Mouse (Mus musculus) ovary, postnatal 36 days (tissue): Measurements from ENCODE around the gene Dlgap1.

ENCODE experiments used
- DNase-seq: peaks from one replicate; pipeline ENCODE4 v3.0.0; 2022; ENCODE audit warnings: low spot score, mixed read lengths

Gene Dlgap1

GRCm38 (mm10) chr17:70626396-70626795, 657.5 kb downstream of the Dlgap1 start:
- DNase-seq, result no peak

DNA sequence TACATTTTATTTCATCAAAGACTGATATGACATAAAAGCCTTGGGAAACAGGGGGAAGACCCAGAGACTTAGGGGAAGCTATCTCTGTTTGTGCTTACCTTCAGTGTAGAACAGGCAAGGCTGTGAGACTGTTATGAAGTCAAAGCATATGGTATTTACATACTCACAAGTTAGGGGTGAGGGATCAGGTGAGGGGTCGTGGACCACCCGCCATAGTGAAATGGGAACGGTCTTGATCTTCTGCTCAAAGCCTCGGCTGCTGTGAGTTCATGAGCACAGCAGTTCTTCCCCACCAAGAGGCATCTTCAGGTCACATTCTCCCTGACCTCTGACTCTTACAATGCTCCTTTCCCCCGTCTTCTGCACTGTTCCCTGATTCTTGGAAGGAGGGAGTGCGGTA, 658.1 kb downstream of the Dlgap1 start:
- DNase-seq, result no peak

- no peak for DNase-seq
These were observed 660.9 kb downstream of the Dlgap1 start for GRCm38 (mm10) chr17:70629653-70630378.

- DNase-seq, result peak; percentile 72
These were observed 664.5 kb downstream of the Dlgap1 start for GRCm38 (mm10) chr17:70633181-70633944.

DNA sequence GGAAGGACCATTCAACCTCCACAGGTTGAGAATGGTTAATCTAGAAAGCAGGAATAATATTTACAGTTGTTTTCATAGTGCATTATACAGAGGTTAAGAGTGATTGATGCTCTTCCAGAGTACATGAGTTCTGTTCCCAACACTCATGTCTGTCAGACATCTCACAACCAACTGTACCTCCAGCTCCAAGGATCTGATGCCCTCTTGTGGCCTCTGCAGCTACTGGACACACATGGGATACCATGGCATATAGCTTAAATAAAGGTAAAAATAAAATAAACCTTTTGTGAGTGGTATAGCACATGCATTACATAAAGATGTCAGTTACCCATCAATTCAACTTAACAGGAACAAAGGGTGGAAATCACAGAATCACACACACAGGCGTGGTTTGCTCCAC, 674.3 kb downstream of the Dlgap1 start:
- DNase-seq, result no peak

- DNase-seq, result peak; percentile 26
These were observed 677.8 kb downstream of the Dlgap1 start for GRCm38 (mm10) chr17:70646641-70647040.

- no peak for DNase-seq
These were observed 692.5 kb downstream of the Dlgap1 start for GRCm38 (mm10) chr17:70661382-70661781.

DNA sequence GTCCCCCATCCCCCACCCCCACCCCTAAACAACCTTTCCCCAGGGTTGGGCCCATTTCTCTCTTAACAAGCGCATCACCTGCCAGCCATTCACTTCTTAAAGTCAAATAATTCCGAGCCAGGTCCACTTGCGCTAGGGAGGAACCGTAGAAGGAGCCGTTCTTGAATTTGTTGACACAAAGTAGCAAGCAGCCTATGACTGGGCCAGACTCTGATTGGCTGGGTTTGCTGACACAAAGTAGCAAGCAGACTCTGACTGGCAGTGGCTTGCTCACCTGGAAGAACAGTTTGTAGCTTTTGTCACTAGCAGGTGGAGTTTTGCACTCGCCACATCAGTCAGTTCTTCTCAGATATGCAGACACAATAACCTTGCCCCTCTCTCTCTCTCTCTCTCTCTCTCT, 695.1 kb downstream of the Dlgap1 start:
- no peak for DNase-seq

DNA sequence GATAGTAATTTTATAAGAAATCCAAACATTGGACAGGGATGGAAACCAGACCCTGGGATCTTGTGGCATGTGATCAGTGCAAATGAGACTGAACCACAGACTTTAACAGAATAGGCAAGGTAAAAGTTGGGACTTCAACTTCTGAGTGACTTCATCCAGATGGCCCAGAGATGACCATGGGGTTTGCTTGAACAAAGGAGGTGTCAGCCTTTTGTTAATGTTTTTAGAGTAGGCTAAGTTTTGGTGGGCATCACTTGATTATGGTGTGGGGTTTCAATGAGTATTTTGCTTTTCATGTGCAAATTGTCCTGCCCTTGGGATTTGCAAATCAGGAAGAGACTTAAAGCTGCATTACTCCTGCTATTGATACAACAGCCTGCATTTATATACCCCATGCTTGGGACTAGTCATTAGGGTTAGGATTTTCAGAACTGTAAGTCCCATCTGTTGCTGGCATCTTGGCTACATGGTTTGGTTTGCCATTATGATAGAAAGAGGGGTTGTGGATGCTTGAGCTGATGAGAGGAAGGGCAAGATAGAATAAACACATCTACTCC, 695.7 kb downstream of the Dlgap1 start:
- DNase-seq, result no peak

DNA sequence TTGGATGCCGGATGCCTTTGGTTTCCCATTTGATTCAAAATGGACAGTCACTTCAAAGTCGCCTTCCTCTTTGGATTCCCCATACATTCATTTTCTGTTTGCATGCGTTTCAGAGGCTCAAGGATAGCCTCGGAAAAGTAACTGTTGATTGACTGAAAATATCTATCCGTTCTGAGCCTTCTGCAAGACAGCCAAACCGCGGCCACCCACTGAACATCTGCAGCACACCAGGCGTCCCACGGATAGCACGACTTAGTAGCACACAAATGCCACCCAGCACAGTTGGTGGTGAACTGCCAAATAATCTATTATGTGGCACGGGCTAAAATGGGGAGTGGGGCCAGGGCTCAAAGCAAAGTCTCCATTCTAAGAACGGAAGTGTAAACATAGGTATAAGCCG, 705.1 kb downstream of the Dlgap1 start:
- no peak for DNase-seq

DNA sequence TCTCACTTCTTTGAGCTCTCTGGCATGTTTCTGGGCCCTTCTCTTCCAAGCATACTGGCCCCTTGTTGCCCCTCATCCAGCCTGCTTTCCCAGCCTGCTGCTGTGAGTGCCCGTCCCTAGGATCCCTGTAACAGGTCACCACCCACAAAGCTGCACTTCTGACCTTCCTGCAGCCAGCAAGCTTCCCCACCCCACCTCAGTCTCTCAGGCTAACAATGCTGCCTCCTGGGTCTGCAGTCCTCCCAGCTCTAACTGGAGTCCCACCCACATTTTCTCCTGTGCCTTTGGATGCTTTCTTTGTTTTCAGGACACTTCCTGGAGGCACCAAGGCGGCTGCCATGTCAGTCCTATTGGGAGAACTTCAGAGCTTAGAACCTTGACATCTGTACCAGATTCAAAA, 707.6 kb downstream of the Dlgap1 start:
- no peak for DNase-seq

DNA sequence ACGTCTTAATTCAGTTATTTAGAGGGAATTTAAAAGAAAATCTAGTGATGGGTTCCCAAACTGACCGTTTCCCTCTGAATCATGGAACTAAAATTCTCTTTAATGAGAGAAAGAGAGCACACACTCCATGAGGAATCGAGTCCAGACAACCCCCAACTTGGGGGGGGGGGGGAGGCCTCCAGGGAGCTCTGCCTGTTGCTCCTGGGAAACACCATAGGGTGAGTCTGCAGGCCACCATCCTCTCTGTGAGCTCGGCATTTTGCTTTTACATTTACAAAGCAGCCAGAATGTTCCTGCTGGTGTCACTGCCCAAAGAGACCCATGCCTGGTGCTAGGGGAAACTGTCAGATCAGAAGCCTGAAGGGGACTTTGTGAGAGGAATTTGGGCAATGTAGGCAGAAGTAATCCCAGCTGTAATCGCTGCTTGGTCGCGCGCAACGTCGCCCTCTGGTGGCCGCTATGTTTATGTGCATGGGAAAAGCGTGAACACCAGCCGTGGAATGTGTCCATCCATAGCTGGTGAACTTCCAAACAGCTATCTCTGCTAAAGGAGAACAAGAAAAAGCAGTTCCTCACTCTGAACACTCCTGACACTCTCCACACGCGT, 714.8 kb downstream of the Dlgap1 start:
- peak; percentile 74 for DNase-seq

GRCm38 (mm10) chr17:70690174-70690573, 721.3 kb downstream of the Dlgap1 start:
- DNase-seq, result no peak

- no peak for DNase-seq
These were observed 721.7 kb downstream of the Dlgap1 start for GRCm38 (mm10) chr17:70690598-70690997.

GRCm38 (mm10) chr17:70706976-70707818, 738.3 kb downstream of the Dlgap1 start:
- peak; percentile 85 for DNase-seq

- no peak for DNase-seq
These were observed 738.9 kb downstream of the Dlgap1 start for GRCm38 (mm10) chr17:70707819-70708140.

GRCm38 (mm10) chr17:70709545-70709944, 740.7 kb downstream of the Dlgap1 start:
- DNase-seq, result no peak

GRCm38 (mm10) chr17:70713470-70713869, 744.6 kb downstream of the Dlgap1 start:
- no peak for DNase-seq

DNA sequence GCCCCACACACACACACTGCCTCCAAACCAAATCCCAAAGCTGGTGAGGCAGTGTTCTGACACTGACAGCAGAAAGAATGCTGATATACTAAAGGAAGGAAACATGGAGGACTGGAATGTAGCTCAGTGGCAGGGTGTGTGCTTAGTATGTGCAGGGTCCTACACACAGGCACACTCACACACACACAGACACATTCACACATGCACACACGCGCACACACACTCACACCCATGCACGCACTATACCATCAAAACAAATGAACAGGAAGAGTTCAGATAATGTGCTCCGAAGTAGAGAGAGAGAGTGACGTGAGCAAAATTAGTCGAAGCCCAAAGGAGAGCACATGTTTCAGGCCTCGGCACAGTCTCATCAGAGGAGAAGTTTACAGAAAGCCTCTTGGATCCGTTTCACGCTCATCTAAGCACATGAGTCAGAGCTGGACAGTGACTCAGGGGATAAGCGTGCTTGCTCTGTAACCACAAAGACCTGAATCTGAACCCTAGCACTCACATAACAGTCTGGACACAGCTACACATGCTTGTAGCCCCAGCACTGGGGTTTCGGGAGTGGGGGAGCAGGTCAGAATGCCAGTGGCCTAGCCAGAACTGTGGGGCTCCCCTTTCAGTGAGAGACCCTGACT, 750.9 kb downstream of the Dlgap1 start:
- no peak for DNase-seq

- no peak for DNase-seq
These were observed 751.9 kb downstream of the Dlgap1 start for GRCm38 (mm10) chr17:70720766-70721165.

DNA sequence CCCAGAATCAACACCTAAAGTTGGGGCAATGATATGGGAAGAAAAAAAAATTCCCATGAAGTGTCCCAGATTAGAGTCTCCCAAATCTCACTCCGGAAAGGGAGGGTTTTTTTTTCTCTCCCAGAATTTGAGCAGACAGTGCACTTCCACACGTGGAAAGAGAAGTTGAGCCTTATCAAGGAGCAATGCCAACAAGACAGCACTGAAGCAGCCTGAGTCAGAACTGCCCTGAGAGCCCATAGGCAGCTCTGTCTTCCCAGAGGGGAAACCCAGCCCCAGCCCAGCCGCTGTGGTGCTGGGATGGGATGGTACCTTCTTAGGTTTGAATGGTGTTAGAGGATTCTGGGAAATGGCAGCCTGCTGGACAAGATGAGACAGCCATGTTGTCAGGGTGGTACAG, 753.3 kb downstream of the Dlgap1 start:
- DNase-seq, result no peak
